Mouse (Mus musculus): ENCODE measurements at regions not wholly inside any gene's neighbourhood (a gene's known extent, or its start where the extent isn't known, plus 50 kb on each side); places are given as distances from the start of the nearest gene placed in this dataset.

DNA sequence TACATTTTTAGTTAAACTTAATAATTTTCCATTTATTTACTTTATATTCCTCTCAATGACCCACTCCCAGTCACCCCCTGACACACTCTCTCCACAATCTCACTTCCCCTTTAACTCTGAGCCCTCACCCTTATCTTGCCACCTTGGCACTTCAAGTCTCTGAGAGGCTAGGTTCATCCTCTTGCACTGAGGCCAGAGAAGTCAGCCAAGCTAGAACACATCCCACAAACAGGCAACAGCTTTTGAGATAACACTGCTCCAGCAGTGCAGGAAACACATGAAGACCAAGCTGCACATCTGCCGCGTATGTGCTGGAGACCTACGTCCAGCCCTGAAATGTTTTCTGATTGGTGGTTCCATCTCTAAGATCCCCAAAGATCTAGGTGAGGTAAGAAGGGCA is 717.2 kb upstream of the Gpc5 start:
- DNase-seq (ENCODE audit: low read depth, low spot score) = no peak

DNA sequence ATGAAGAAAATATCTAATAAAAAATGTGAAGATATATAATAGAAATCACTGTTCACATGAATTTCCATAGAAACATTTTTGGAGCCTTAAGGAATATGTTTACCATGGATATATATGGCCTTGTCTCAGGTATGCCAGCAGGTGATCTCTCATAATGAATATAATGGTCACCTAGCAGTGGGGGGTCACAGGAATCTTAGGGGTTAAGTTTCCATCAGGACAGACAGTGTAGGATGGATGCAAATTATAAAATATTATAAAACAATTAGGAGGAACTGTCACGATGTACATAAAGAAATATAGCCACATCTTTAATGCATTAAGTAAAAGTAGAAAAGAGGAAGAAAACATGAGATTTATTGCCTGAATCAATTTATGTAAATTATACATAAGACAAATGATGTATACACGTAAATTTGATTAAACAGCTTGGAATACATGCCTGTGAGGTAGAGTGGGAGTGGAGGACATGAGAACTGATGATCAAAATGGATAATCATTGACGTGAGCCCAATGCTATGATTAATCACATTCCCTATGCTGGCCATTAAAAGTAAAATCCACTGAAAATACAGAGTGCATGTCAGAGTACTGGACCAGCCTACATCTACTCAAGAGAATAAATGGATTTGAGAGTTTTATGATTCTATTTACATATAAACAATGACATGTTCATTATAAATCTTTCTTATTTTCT is 693.0 kb upstream of the Gpc5 start:
- no peak for DNase-seq (ENCODE audit: low read depth, low spot score)

DNA sequence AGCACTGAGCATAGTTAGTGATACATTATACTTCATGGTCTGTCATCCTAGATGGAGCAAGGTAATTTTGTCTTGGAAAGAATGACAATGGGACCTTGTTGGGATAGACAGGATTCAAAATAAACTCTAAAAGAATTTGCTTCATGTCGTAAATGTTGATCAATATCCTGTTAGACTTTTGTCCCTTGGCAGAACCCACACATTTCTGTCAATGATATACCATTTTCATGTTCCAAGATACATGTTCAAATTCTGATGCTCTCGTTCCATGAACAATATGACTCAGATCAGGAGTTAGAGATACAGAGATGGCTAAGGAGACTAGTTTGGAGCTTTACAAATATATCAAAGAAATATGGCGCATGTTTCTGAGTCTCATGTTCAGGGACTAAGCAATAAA is 673.2 kb upstream of the Gpc5 start:
- DNase-seq (ENCODE audit: low read depth, low spot score) = no peak

DNA sequence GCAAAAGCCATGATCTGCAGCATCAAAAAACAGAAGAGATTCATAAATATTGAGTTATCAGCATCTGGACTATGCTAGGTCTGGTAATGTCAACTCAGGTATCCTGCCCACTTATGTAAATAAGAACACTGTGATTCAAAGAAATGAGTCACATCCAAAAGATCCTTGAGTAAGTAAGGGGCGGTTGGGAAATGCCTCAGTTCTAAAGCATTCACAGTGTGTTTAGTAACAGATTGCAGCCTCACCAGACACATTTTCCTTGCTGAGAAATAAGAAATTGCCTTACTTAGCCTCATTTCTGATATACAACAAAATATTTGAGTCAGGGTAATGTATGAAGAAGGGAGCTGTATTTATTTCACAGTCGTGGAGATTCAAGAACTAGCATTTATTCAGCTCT is 666.5 kb upstream of the Gpc5 start:
- DNase-seq (ENCODE audit: low read depth, low spot score) = peak; percentile 22
